Mouse (Mus musculus) right cerebral cortex, postnatal 10 days (tissue): ENCODE results near the gene Fam171a2.
A peak's percentile ranks its signal among the peaks of the same experiment; 100 is the strongest.
"Not testable (repeated sequence)": the region's sequence is repeated elsewhere in the genome, so short reads cannot be mapped to it uniquely, and the experiment has no call there.

ENCODE experiments used
- DNase-seq, 2 experiments: peaks; one replicate each; pipeline ENCODE4 v3.0.0; 2021; ENCODE audit warnings: low spot score in 2 of 2

The Fam171a2 gene

DNA sequence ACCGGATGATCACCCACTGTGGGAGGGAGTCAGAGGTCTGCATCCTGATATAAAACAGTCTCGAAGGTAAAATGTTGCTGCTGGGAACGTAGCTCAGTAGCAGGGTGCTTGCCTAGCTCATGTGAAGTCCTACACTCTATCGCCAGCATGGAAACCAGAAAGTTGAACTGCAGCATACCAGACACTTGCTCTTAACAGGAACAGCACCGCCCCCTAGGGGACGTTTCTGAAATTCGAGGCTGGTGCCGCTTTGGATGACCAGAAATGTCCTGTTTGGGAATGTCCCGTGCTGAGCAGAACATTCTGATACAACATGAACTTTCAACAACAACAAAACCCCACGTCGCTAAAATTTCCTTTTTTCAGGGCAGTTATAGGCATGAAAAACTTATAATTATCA is 35.8 kb downstream of the Fam171a2 start:
- peak; percentile 89 to 92 for DNase-seq

DNA sequence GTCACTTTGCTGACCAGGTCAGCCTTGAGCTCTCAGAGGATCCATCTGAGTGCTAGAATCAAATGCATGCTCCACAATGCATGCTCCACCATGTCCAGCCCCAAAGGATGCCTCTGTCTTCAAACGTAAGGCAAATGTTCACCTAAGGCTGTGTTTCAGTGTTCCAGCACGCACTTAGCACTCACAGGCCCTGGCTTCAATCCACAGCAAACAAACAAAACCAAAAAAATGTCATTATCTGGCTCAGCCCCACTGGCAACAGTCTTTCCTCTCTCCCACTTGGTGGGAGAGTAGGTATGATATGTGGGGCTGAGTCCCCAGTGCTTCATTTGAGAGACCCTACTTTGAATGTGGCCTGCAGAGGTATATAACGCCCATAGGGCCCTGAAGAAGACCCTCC is 36.4 kb downstream of the Fam171a2 start:
- DNase-seq = no peak

DNA sequence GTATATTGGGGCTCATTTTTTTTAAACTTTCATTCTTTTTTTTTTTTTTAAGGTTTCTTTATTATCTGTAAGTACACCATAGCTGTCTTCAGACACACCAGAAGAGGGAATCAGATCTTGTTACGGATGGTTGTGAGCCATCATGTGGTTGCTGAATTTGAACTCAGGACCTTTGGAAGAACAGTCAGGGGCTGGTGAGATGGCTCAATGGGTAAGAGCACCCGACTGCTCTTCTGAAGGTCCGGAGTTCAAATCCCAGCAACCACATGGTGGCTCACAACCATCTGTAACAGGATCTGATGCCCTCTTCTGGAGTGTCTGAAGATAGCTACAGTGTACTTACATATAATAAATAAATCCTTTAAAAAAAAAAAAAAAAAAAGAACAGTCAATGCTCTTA is 37.1 kb downstream of the Fam171a2 start:
- not testable (repeated sequence) for DNase-seq

DNA sequence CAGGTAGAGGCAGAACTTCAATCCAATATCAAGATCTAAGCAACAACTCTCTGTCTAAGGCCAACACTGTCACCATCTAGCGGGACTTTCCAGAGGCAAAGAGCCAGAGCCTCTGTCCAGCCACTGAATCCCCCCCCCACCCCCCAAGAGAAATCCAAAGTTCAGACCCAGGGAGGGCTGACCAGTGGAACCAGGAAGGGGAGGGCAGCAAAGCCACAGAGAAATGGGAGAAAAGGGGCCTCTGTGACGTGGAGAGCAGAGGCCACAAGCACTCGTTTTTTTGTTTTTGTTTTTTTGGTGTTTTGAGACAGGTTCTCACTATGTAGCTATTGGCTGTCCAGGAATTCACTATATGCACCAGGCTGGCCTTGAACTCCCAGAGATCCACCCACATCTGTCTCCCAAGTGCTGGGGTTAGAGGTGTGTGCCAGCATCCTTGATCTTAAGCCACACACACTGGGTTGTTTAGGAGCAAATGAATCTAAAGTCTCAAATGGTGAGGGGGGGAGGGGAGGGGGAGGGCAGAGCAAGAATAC is 37.6 kb downstream of the Fam171a2 start:
- no peak for DNase-seq

DNA sequence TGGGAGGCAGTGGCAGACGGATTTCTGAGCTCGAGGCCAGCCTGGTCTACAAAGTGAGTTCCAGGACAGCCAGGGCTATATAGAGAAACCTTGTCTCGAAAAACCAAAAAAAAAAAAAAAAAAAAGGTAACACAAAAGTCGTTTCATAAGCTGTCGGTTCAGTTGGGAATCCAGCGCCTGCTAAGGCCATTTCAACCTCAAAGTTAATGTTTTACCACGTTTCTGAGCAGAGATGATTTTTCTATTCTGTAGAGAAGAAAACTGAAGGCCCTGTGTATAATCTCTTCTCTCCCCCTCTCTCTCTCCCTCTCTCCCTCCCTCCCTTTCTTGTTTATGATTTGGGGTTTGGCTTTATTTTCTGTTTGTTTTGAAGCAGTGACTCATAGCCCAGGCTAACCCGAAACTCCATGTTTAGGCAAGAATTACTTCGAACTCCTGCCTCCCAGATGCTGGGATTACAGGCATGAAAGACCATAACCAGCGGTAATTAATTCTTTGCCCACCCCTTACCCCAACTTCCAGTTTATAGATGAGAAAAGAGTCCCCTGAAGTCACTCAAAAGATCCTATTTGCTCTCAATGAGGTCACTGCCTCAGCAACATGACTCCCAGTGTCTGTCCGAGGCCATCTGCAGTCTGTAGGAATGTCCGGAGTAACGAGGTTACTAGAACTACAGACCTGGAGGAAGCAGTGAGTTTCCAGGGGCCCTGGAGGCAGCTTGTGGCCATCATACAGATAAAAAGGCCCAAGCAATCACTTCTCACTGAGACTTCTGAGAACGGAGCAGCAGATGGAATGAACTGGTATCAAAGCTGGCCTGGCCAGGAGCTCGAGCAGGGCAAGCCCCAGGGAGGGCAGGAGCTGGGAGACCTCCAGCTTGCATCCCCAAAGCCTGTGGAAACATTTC is 38.3 kb downstream of the Fam171a2 start:
- no peak for DNase-seq

DNA sequence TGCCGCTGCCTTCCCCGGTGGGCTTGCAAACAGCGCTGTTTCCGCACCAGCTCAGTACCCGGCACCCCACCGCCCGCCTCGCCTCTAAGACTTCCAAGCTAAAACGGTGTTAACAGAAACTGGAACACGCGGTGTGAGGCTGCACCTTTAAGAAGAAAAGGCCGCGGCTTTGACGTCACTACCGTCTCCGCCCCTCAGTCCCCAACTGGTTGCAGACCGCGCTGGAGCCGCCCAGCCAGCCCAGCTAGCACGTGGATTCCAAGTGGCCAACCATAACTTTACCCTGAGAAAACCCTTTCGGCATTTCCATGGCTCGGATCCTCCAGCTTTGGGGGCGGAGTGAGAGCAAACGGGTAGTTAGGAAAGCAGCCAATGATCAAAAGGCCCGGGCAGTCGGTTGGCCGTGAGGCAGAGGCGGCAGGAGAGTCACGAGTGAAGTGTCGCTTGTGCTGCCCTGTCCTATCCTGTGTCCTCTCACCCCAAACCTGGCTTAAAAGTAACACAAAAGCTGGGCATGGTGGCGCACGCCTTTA is 39.1 kb downstream of the Fam171a2 start:
- peak; percentile 98 to 99 for DNase-seq

DNA sequence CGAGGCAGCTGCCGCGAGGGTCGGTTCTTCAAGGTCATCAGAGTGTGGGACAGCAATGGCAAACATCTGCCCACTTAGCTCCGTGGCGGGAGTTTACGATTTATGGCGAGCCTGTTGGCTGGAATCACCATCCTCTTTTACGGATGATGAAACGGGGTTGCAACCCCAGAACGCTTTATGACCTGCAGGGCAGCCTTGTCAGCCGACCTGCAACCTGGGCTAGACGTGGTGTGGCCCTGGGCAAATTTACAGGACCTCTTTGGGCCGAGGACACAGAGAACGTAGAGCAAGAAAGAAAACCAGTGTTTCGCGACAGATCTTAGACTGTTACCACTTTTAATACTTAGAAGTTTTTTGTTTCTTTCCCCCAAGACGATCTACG is 39.7 kb downstream of the Fam171a2 start, which contains the start of gene Slc25a39:
TSS of gene Slc25a39 (minus strand) at position 113 of the 382 bp plus-strand sequence.
- no peak for DNase-seq

DNA sequence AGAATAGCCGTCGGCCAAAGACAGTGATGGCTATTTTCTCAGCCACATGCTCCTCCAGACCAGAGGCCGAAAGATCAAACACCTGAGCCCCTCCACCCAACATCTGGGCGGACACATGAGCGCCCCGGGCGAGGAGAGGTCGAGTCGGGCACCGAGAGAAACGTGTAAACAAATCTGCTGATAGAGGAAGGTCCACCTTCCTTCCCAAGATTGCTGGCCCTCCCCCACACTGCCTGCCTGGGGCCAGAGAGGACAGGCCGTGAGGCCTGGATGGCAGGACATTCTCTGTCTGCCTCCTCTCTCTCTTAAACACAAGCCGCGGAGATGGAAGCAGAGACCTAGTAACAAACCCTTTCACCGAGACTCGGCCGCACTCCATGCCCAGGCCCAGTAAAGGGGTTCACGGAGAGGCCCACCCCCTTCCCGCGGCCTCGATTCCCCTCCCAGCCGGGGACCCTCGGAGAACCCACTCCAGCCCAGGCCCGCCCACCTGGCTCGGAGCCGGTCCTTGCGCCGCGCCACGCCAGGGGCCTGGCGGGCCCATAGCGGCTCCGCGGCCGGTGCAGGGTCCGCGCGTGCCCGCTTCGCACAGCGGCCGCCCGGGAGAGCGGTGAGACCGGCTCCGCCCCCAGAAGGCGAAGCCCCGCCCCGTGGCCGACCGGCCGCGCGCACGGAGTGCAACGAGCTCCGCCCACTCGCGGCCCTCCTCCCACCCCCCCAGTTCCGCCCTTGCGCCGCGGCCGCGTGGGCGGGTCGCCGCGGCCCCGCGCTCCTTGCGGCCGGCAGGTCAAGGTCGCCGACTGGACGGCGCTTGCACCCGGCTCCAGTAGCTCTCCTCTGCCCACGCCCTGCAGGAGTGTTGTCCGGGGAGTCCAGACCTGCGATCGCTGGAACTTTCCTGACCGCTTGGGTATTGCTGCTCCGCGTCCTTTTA is 40.3 kb downstream of the Fam171a2 start:
- peak; percentile 93 for DNase-seq

DNA sequence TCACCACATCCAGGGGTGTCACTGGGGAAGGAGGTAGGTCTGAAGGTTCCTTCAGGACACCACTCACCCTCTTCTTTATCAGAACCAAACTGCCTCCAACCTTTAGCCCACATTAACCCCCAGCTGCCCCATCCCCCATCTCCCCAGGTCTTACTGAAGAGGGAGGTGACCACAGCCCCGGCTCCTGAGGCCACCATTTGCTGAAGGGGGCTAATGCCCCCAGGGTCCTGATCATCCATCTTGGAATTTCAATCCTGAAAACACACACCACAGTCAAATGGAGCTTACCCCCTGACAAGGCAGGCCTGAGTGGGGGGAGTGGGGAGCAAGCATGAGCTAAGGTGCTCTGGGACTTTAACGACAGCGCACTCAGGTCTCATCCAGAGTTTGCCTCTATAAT is 41.1 kb downstream of the Fam171a2 start:
- DNase-seq = peak in 1 of 2 experiments; percentile 25

DNA sequence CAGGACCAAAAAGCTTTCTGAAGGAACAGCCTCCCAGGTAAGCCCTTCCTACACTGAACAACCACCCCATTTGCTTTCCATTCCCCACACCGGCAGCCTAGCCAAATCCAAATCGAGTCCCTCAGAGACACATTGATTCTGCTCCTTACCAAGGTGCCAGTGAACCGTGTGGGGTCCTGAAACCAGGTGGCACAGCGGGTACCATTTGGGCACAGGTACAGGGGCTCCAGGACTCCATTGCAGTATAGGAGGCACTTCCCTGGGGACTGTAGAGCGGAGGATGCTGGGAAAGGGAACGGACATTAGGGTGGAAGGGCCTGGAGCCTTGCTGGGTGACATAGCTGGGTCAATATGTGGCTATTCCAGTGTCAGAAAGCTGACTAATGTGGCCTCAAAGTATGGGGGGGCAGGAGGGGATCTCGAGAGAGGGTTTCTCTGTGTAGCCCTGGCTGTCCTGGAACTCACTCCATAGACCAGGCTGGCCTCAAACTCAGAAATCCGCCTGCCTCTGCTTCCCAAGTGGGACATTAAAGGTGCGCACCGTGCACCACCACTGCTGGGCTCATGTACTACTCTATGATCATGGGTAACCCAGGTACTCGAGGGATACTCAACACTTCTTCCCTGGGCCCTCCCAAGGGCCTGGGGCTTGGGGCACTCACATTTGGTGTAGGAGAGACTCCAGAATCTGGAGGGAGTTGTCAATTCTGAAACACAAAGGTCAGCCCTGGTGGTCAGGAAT is 41.8 kb downstream of the Fam171a2 start:
- no peak for DNase-seq

DNA sequence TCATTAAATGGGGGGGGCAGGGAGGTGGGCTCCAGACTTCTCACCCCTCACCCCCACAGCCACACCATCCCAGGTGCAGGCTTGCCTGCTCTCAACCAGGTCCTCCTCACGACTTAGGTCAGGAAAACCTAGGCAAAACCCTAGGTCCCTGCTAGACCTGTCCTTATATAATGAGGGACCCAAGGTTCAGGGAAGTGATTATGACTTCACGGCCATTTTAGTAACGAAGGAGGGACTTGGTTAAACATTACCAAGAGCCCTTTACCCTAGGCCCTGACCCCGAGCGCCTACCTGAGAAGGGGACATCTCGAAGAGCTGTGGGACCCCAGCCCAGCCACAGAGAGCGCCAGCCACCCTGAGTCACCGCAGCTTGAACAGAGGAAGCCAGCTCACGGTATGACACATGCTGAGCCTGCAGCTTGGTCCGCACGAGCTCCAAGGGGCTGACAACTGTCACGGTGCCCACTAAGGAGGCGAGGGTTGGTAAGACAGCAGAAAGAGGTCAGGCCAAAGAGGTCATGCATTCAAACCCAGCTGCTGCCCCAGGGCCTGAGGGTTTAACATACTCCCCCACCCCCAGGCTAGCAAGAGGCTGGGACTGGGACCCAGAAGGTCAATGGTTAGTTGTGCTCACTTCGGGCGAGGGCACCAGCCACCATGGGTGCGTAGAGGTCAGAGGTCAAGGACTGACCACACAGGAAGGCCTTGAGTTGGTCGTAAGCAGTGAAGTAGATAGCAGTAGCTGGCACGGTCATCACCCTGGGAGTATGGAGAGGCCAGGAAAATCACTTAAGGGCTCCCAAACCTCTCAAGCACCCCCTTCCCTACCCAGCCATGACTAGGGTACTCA is 43.1 kb downstream of the Fam171a2 start:
- peak; percentile 34 to 45 for DNase-seq

DNA sequence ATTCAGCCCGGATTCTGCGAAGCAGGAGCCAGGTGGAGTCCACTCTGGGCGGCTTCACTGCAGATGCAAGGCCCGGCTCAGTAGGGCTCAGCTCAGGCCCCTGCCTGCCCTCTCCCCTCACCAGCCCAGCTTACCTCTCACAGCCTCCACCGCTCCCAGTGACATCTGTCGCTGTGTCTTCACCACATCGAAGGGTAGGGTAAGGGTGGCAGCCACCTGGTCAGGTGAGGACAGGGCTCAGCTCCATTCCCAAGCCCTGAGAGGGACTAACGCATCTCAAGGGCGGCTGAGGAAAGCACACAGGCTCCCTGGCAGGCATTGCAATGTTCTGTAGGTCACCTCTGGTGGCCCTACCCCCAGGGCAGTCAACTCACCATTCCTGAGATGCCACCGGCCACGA is 43.8 kb downstream of the Fam171a2 start:
- DNase-seq = peak in 1 of 2 experiments; percentile 25

DNA sequence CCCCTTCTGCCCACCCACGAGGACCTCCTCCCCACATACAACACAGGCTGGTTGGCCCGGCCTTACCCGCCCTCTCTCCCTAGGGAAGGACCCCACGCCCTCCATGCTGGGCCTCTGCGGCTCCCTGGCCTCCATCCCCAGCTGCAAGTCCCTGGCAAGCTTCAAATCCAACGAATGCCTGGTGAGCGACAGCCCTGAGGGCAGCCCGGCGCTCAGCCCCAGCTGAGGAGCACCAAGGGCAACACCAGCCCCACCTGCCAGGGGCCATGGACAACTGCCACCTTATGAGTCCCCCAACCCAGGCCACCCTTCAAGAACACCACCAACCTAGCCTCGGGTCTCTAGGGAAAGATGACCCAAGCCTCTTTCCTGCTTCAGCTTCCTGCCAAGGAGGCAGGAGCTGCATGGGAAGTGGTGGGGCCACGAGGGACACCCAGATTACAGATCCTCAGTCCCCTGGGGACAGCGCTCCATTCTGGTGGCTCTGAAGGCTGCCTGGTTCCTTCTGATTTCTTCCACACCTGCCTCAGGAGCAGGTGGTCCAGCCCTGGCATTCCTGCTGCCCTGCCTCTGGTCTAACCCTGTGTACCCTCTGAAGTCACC is 45.5 kb downstream of the Fam171a2 start:
- DNase-seq = peak in 1 of 2 experiments; percentile 27

DNA sequence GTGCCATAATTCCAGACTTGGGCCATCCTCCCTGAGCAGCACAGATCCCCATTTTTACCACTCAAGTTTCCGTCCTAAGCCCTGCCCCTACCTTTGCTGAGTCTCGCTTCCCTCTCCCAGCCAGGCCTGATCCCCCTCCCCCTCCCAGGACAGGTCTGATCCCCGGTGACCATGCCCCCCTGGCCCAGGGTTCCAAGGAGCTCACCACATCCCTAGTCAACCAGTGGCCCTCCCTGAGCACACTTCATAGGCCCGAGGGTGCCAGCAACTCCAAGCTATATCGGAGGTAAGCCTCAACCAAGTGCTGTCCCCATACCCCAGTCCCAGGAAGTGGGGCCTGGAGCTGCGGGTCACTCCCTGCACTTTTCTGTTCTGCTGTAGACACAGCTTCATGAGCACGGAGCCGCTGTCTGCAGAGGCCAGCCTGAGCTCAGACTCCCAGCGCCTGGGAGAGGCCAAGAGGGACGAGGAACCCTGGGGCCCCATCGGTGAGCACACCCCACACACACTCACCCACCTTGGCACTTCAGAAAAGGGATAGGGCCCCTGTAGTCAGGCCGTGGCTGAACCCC is 46.9 kb downstream of the Fam171a2 start:
- DNase-seq = peak in 1 of 2 experiments; percentile 37

DNA sequence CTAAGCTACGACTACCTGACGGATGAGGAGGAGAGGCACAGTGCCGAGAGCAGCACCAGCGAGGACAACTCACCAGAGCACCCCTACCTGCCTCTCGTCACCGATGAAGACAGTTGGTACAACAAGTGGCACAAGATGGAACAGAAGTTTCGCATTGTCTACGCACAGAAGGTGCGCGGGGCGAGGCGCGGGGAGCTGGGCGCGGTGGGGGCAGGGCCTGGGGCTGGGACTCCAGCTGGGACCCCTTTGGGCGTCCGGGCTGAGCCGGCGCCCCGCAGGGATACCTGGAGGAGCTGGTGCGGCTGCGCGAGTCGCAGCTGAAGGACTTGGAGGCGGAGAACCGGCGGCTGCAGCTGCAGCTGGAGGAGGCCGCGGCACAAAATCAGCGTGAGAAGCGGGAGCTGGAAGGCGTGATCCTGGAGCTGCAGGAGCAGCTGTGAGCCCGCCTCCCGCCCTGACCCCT is 47.8 kb downstream of the Fam171a2 start:
- peak in 1 of 2 experiments; percentile 50 for DNase-seq

DNA sequence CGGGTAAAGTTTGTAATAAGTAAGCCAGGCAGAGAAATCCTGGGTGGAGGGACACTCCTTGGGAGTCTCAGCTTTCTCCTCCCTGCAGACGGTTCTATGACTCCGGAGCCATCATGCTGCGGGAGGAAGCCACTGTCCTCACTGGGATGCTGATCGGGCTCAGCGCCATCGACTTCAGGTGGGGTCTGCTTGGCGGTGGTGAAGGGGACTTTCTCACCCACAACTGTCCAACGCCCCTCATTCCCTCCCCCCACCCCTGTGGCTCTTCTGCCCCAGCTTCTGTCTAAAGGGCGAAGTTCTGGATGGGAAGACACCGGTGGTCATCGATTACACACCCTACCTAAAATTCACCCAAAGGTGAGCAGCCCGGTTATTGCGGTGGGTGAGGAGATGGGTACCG is 48.4 kb downstream of the Fam171a2 start:
- DNase-seq = no peak

DNA sequence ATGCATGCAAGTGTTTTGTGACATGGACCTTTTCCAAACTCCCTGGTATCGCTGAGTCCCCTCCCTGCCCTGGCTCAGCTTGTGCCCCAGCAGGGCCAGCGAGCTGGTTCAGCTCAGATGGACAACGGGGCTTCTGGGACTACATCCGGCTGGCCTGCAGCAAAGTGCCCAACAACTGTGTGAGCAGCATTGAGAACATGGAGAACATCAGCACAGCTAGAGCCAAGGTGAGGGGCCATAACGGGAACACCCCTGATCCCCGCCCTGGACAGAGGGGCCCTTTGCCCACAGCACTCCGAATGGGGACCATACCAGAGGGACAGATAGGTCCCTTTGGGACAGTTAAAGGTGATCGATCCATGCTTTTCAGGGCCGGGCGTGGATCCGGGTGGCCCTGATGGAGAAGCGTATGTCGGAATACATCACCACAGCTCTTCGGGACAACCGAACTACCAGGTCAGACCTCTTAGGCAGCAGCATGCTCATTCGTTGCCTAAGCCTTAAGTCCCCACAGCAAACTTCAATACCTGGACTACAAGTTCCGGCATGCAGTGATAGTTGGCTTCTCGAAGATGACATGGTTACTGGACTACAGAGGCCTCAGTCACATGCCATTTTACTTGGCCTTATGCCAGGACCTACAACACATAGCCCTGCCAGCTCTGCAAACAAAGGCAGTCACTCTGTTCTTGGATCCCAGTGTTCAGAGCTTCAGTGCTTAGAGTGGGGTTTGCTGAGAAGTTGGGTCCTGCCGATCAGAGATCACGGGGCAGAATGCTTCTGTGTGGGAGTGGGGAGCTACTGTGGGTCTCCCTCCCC is 49.3 kb downstream of the Fam171a2 start:
- DNase-seq = peak in 1 of 2 experiments; percentile 72

DNA sequence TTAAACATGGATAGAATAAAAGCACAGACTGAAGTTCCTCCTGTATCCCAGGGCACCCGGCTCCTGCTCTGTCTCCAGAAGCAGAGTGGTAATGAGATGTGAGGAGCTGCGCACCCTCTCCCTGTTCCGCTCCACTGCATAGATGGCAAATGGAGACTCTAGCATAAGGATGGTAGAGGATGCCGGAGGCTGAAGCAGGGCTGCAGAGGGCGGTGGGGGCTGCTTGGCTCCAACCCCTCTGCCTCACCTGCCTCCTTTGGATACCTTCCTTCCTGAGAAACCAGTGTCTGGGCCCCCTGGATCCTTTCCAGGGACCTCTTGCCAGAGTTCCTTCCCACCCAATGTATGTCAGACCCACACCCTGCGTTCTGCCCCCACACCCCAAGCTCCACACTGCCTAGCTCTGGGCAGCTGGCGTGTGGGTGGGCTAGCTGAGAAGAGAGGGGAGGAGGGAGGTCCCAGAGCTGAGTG is 50.8 kb downstream of the Fam171a2 start:
- peak in 1 of 2 experiments; percentile 66 for DNase-seq
